Mouse (Mus musculus): ENCODE measurements at regions not wholly inside any gene's neighbourhood (a gene's known extent, or its start where the extent isn't known, plus 50 kb on each side); places are given as distances from the start of the nearest gene placed in this dataset.

DNA sequence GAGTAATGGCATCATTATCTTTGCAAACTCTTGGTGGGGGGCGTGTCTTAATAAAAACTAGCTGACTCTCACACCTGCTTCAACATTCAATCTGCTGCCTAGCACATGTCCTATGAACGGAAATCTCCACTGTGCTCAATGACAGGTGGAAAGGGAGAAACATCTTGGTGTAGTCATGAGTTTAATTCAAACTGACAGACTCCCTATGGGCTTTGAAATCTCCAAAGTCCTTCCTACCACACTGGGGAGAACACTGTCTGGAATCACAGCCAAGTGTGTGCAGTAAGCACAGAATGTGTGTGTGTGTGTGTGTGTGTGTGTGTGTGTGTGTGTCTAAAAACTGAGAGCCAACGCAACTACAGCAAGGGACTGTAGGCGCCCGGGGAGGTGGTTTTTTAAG is 179.5 kb upstream of the Hnrnpa3 start:
- TF ChIP-seq TAL1 (IDR thresholded peaks at IDR 0.05; ENCODE audit: low read length) (no peak), GATA1 (IDR thresholded peaks at IDR 0.05; ENCODE audit: low read length) (no peak)

Measured in erythroblast, embryonic 14.5 days (primary cell).